Mouse (Mus musculus) heart, embryonic 13.5 days (tissue): ENCODE data around the gene Fam229b. TPM values are rescaled to one million over a fixed set of nuclear protein-coding genes. Genes with fewer than 3 reads are reported as not detected.

Experiments used
- ATAC-seq: fragments of 200-750 bp; cut with Nextera tagmentation; 2 replicates; pipeline ENCODE4 v1.8.0; 2017; ENCODE audit warnings: moderate TSS enrichment; ENCODE audit not compliant: insufficient number of reproducible peaks, low FRiP score, low TSS enrichment; ENCODE audit errors: extremely low read depth
- H3K27ac ChIP-seq: fragments of 300-500 bp; sonication (generic); replicated peaks from 2 replicates; pipeline ENCODE4 v1.5.1; 2015; ENCODE audit warnings: moderate library complexity, mild to moderate bottlenecking, inconsistent platforms
- H3K27me3 ChIP-seq: fragments of 300-500 bp; sonication (generic); replicated peaks from 2 replicates; pipeline ENCODE4 v1.6.1; 2015; ENCODE audit warnings: mild to moderate bottlenecking, inconsistent platforms
- H3K36me3 ChIP-seq: fragments of 300-500 bp; sonication (generic); 2 replicates; pipeline ENCODE4 v1.6.1; 2015; ENCODE audit warnings: mild to moderate bottlenecking, inconsistent platforms
- H3K4me1 ChIP-seq: fragments of 300-500 bp; sonication (generic); 2 replicates; pipeline ENCODE4 v1.6.1; 2015; ENCODE audit warnings: inconsistent platforms
- H3K4me2 ChIP-seq: fragments of 300-500 bp; sonication (generic); 2 replicates; pipeline ENCODE4 v1.6.1; 2015; ENCODE audit warnings: inconsistent platforms, mild to moderate bottlenecking, moderate library complexity
- H3K4me3 ChIP-seq: fragments of 300-500 bp; sonication (generic); 2 replicates; pipeline ENCODE4 v1.5.1; 2015; ENCODE audit warnings: moderate library complexity, mild to moderate bottlenecking, inconsistent platforms
- H3K9ac ChIP-seq: fragments of 300-500 bp; sonication (generic); 2 replicates; pipeline ENCODE4 v1.6.1; 2015; ENCODE audit warnings: inconsistent platforms, mild to moderate bottlenecking, moderate library complexity
- H3K9me3 ChIP-seq: fragments of 300-500 bp; sonication (generic); 2 replicates; pipeline ENCODE4 v1.6.1; 2016; ENCODE audit warnings: inconsistent platforms
- WGBS: fragments of 180-500 bp; shearing (Covaris S2); methylation state at CpG from one replicate; pipeline ENCODE4 v1.1.7; 2015; ENCODE audit warnings: mixed read lengths; 5-methylcytosine and 5-hydroxymethylcytosine counted together
- polyA plus RNA-seq: library from polyadenylated mRNA; unstranded; fragments of >200 nt; fragmentation: Nextera tagmentation; extraction: Ambion mirVana; gene quantifications from 2 replicates; pipeline ENCODE4 v1.2.1, GENCODE M21; 2015

The Fam229b gene
- polyA plus RNA-seq, 1 experiment from 2014 or later: 9.6 TPM

DNA sequence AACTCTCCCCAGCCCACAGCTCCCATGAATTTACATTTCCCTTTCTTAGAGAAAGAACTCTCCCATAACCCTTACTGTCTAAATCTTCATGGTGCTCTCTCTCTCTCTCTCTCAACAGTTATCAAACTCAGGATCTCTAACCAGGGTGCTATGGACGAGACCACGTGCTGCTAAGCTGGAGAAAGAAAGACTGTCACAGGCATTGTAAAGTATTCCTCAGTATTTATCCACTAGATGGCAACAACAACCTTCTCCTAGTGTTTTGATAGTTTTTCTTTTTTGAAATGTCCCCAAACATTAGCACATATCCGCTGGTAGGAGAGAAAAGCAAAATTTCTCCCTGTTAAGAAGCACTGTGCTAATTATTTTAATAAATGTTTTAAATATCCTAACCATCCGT lies 12.3 kb downstream of the Fam229b start:
- H3K4me2 ChIP-seq: no peak overlapping the region
- no peaks in the 10 kb centered on the region for H3K9me3 ChIP-seq
- ATAC-seq: no peak
- H3K27ac ChIP-seq: no peak overlapping the region
- no peak overlapping the region for H3K9ac ChIP-seq
- no peaks in the 10 kb centered on the region; the same call in 1 of the 2 replicates for H3K4me1 ChIP-seq
- no peaks in the 10 kb centered on the region for H3K27me3 ChIP-seq
- 31% methylated on average over 4 of the region's 4 CpGs for whole genome bisulfite sequencing
- H3K4me3 ChIP-seq: no peak overlapping the region
- H3K36me3 ChIP-seq: no peaks in the 10 kb centered on the region

DNA sequence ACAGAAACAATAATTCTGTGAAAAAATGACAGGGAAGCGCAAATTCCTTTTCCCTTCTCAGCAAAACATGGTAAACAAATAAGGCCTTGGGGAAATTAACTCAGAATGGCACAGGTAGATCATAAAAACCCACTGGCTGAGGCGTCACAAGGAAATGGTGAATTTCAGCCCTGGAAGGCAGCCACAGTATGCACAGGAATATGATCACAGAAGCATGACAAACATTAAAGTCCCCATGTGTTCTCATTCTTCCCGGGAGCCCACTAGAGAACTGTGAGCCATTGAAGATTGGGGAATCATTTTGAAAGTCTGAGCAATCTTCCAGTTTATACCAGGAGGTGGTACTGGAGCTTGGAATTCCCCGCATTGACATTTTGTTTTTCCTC lies 24.2 kb downstream of the Fam229b start:
- H3K4me3 ChIP-seq: no peak overlapping the region
- no peaks in the 10 kb centered on the region for H3K27me3 ChIP-seq
- no peak overlapping the region for H3K9ac ChIP-seq
- H3K9me3 ChIP-seq: no peaks in the 10 kb centered on the region
- H3K4me1 ChIP-seq: no peaks in the 10 kb centered on the region
- no peak overlapping the region for H3K27ac ChIP-seq
- no peak for ATAC-seq
- H3K4me2 ChIP-seq: no peak overlapping the region
- WGBS: 67% methylated on average over 4 of the region's 4 CpGs
- peaks cover 77% of the 10 kb centered on the region for H3K36me3 ChIP-seq

DNA sequence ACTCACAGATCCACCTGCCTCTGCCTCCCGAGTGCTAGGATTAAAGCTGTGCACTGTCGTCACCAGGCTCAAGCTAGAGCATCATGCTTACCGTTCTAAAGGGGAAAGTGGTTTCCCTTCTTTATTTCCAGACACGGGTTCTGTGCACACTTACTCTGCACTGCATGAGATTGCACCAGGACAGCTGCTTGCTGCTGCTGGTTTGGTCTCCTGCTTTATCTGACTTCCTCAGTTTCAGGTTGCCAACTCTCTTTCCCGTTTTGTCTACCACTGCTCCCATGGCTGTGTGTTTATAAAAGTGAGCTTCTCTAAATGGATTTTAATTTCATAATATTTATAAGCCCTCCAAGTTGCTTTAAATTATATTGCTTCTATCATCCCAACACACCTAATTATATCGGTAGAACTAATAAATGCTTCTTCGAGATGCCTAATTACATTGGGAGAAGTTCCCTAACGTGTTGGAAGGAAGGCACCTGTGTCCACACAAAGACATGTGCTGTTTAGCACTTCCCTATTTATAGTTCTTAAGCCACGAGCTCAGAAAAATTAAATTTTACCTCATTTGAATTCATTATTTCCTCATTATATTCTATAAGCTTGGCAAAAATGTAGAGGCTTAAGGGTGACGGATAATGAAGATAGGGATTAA lies 24.8 kb downstream of the Fam229b start:
- H3K9me3 ChIP-seq: no peaks in the 10 kb centered on the region
- WGBS: 64% methylated on average over 10 of the region's 10 CpGs

DNA sequence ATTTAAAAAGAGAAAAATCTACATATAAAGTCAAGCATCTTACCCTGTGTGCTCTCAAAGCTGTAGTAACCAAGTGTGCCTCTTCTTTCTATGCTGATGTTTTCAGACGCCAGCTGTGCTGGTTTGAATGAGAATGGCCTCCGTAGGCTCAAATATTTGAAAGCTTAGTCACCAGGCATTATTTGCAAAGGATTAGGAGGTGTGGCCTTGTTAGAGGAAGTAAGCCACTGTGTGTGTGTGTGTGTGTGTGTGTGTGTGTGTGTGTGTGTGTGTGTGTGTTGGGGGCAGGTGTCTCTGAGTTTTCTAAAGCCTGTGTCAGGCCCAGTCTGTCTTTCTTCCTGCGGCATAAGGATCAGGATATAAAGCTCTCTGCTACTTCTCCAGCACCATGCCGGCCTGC lies 26.8 kb downstream of the Fam229b start:
- Histone ChIP-seq H3K4me1 (no peaks in the 10 kb centered on the region), H3K27ac (no peak overlapping the region), H3K9ac (no peak overlapping the region), H3K36me3 (peaks cover 94% of the 10 kb centered on the region), H3K4me2 (no peak overlapping the region), H3K27me3 (no peaks in the 10 kb centered on the region), H3K4me3 (no peak overlapping the region), H3K9me3 (no peaks in the 10 kb centered on the region)
- 64% methylated on average over 4 of the region's 4 CpGs for WGBS
- ATAC-seq: no peak

More for the DNA sequence above, 24.8 kb downstream of the Fam229b start:
- H3K27me3 ChIP-seq: no peaks in the 10 kb centered on the region
- H3K27ac ChIP-seq: no peak overlapping the region
- ATAC-seq: no peak
- H3K4me1 ChIP-seq: no peaks in the 10 kb centered on the region
- no peak overlapping the region for H3K4me2 ChIP-seq
- H3K36me3 ChIP-seq: peaks cover 79% of the 10 kb centered on the region
- H3K4me3 ChIP-seq: no peak overlapping the region
- no peak overlapping the region for H3K9ac ChIP-seq

DNA sequence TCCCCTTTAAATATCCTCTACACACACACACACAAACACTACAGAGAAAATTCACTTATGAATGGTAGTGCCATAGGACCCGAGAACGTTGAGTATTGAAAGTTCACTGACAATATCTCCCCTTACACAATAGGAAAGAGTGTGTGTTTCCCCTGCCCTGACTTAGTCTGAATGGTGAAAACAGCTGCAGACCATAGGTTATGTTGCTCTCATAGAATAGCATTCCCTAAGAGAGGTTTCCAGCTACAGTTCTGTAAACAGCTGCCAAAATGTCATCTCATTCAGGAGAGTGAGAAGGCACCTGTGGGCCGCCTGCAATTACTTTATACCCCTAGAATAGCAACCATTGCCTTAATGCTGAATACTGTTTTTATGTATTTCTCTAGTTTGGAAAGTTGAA lies 27.3 kb downstream of the Fam229b start:
- peaks cover 93% of the 10 kb centered on the region for H3K36me3 ChIP-seq
- no peak overlapping the region for H3K4me2 ChIP-seq
- H3K27me3 ChIP-seq: no peaks in the 10 kb centered on the region
- no peak overlapping the region for H3K9ac ChIP-seq
- H3K4me1 ChIP-seq: no peaks in the 10 kb centered on the region
- no peak overlapping the region for H3K27ac ChIP-seq
- WGBS: 70% methylated on average over 3 of the region's 3 CpGs
- H3K4me3 ChIP-seq: no peak overlapping the region
- no peaks in the 10 kb centered on the region for H3K9me3 ChIP-seq
- no peak for ATAC-seq

DNA sequence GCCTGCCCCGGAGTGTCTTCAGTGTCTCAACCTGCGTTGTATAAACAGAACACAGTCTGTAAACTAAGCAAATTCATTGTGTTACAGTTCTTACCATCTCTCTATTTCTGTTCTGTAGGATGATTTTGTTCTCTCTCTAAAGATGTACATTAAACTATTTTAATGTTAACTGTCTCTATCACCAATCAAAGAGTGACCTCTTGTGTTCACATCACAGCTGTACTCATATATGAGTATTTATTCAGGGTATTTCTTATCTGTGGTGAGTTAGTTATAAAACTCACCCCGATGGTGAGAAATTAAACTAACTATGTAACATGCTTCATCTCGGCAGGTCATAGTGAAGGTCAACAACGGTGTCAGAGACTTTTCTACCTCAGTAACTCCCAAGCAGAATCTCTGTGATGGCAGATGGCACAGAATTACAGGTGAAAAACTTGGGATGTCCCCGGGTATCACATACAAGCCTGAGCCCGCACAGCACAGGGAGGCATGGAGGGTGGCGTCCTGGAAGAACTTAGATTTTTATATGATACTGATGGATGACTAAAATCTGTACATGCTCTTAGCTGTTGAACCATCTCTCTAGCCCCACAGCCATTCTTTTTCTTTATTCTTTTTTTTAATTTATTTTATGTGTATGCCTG lies 28.8 kb downstream of the Fam229b start:
- H3K9ac ChIP-seq: no peak overlapping the region
- H3K9me3 ChIP-seq: no peaks in the 10 kb centered on the region
- WGBS: 88% methylated on average over 8 of the region's 8 CpGs
- no peak overlapping the region for H3K27ac ChIP-seq
- ATAC-seq: no peak
- peaks cover 93% of the 10 kb centered on the region for H3K36me3 ChIP-seq
- no peaks in the 10 kb centered on the region for H3K4me1 ChIP-seq
- H3K4me2 ChIP-seq: no peak overlapping the region
- no peaks in the 10 kb centered on the region for H3K27me3 ChIP-seq
- H3K4me3 ChIP-seq: no peak overlapping the region

DNA sequence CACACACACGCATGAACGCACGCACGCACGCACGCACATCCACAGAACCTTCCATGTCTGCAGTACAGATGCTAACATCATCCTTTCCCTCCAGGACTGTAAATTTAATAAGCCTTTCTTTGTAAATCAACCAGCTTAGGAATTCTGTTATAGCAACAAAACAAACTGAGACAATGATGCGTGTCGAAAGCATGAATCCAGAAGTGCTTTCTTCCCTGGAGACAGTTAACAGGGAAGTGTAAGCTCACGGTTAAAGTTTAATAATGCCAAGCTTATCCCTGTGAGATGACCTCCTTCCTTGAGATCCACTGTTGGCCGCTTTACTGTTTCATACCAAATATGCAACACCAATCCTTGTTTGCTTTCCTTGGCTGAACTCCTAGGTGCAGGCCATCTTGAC lies 35.0 kb downstream of the Fam229b start:
- Histone ChIP-seq H3K9ac (no peak overlapping the region), H3K27ac (no peak overlapping the region), H3K27me3 (no peaks in the 10 kb centered on the region), H3K9me3 (no peaks in the 10 kb centered on the region), H3K4me1 (no peaks in the 10 kb centered on the region), H3K4me3 (no peak overlapping the region), H3K36me3 (peaks cover 91% of the 10 kb centered on the region), H3K4me2 (no peak overlapping the region)
- WGBS: 95% methylated on average over 10 of the region's 10 CpGs
- no peak for ATAC-seq

DNA sequence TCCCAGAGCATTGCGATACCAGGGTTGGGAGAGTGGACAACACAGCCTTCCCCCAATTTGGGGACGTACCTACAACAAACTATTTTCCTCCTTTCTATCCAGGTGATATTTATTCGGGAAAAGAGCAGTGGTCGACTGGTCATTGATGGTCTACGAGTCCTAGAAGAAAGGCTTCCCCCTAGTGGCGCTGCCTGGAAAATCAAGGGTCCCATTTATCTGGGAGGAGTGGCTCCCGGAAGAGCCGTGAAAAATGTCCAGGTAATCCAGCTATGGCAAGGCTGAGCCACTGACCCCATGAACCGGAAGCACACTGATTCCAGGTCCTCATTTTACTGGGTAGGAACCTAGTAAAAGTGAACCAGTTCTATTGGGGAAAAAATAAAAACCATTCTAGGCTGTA lies 36.7 kb downstream of the Fam229b start:
- no peak overlapping the region for H3K27ac ChIP-seq
- no peak overlapping the region for H3K4me2 ChIP-seq
- H3K36me3 ChIP-seq: peaks cover 87% of the 10 kb centered on the region
- H3K4me3 ChIP-seq: no peak overlapping the region
- H3K9ac ChIP-seq: no peak overlapping the region
- no peaks in the 10 kb centered on the region for H3K27me3 ChIP-seq
- ATAC-seq: no peak
- H3K4me1 ChIP-seq: no peaks in the 10 kb centered on the region
- no peaks in the 10 kb centered on the region for H3K9me3 ChIP-seq
- WGBS: 85% methylated on average over 9 of the region's 9 CpGs

DNA sequence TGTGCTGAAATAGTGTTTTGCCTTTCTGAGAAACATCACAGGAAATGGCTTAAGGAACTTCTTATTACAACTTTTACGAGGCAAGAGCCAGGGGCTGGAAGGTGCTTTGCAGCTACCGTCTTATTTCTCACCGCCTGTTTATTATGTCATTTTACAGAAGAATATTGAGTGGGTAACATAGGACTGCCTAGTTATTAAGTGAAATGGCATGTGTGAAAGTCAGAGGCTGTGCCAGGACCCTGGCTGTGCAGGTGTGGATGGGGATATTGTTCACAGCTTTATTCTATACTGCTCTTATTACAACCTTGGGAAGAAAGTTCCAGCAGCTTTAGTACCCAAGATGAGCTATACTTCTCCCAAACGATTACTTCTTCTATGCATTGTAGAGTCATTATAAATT lies 61.7 kb downstream of the Fam229b start:
- no peak overlapping the region for H3K4me2 ChIP-seq
- whole genome bisulfite sequencing: 77% methylated on average over 4 of the region's 4 CpGs
- H3K4me1 ChIP-seq: no peaks in the 10 kb centered on the region
- ATAC-seq: no peak
- no peaks in the 10 kb centered on the region for H3K27me3 ChIP-seq
- H3K4me3 ChIP-seq: no peak overlapping the region
- H3K9ac ChIP-seq: no peak overlapping the region
- H3K9me3 ChIP-seq: no peaks in the 10 kb centered on the region
- H3K36me3 ChIP-seq: peaks cover 86% of the 10 kb centered on the region
- H3K27ac ChIP-seq: no peak overlapping the region

Other genes with a start within 250 kb of the Fam229b start
- 105 and 110 TPM in 2 replicates for gene Lama4, start 168.4 kb downstream of the Fam229b start, polyA plus RNA-seq
- 8.6 and 10.1 TPM in 2 replicates for gene Tube1, start 62 bp upstream of the Fam229b start, polyA plus RNA-seq
- 0.19 TPM in 1 of 2 replicates, not detected in the other for gene Ccn6, start 29.9 kb upstream of the Fam229b start, polyA plus RNA-seq
- 11.2 and 13.3 TPM in 2 replicates for gene Fyn, start 234.9 kb upstream of the Fam229b start, polyA plus RNA-seq